Mouse (Mus musculus) MEL (cell line): ENCODE results near the gene Endod1.
A peak's percentile ranks its signal among the peaks of the same experiment; 100 is the strongest.

ENCODE experiments used
- CTCF ChIP-seq, 3 experiments: IDR thresholded peaks in 2 of 3; conservative IDR thresholded peaks in 1 of 3; 2 replicates each; pipeline ENCODE4 v1.5.1; 2011 to 2012; ENCODE audit warnings: low read length in 3 of 3, low read depth in 2 of 3, mild to moderate bottlenecking in 2 of 3, improper control_type of control experiment in 1 of 3, inconsistent platforms in 1 of 3, mixed read lengths in 1 of 3, moderate library complexity in 1 of 3; ENCODE audit not compliant: control insufficient read depth in 1 of 3, insufficient read depth in 1 of 3, poor library complexity in 1 of 3, severe bottlenecking in 1 of 3
- E2F4 ChIP-seq: IDR thresholded peaks from 2 replicates; pipeline ENCODE4 v1.6.1; 2011; ENCODE audit warnings: low read depth, low read length, improper control_type of control experiment, borderline replicate concordance
- EP300 ChIP-seq, 2 experiments: IDR thresholded peaks; 2 replicates each; pipeline ENCODE4 v1.6.1; 2011; ENCODE audit warnings: improper control_type of control experiment in 2 of 2, low read length in 2 of 2, low read depth in 1 of 2, mild to moderate bottlenecking in 1 of 2
- MEF2A ChIP-seq: IDR thresholded peaks from 2 replicates; pipeline ENCODE4 v1.6.1; 2014; ENCODE audit warnings: low read depth, mild to moderate bottlenecking, inconsistent platforms, low read length, improper control_type of control experiment; ENCODE audit not compliant: poor library complexity, insufficient replicate concordance, severe bottlenecking; ENCODE audit errors: extremely low read depth
- POLR2A ChIP-seq, 2 experiments: IDR thresholded peaks; 2 replicates each; pipeline ENCODE4 v1.6.1; 2011 to 2012; ENCODE audit warnings: low read length in 2 of 2, mild to moderate bottlenecking in 2 of 2, control low read depth in 1 of 2, improper control_type of control experiment in 1 of 2, low read depth in 1 of 2, moderate library complexity in 1 of 2; ENCODE audit not compliant: control insufficient read depth in 1 of 2, insufficient read depth in 1 of 2, poor library complexity in 1 of 2
- SMC3 ChIP-seq: IDR thresholded peaks from 2 replicates; pipeline ENCODE4 v1.6.1; 2011; ENCODE audit warnings: low read depth, low read length, improper control_type of control experiment
- TAL1 ChIP-seq: IDR thresholded peaks from 2 replicates; pipeline ENCODE4 v1.6.1; 2012; ENCODE audit warnings: mild to moderate bottlenecking, inconsistent platforms, low read length, moderate library complexity, mixed read lengths

DNA sequence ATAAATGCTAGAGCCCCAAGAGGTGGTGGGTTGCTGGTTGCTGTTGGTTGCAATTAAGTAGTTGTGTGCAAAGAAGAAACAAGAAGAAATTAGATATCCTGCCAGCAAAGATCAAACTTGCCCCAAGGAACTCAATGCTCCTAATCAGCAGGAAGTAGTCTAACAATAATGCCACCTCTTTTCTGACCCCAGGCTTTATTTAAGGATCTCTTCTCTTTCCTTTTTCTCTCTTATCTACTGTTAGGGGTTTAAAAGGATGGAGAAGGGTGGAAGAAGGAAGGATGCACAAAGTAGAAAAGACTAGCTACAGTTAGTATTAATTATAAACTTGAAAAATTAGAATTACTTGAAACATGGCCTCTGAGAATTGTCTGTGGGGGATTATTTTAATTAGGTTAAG is 8.9 kb downstream of the Endod1 start:
- TF ChIP-seq EP300 (IDR thresholded peaks at IDR 0.05; ENCODE audit: low read depth in 1 of 2, low read length in 2 of 2) (peak; percentile 72 to 77; a peak in 3 of 4 replicates), POLR2A (IDR thresholded peaks at IDR 0.05; ENCODE audit: control insufficient read depth in 1 of 2, insufficient read depth in 1 of 2, low read depth in 1 of 2, low read length in 2 of 2, poor library complexity in 1 of 2) (no peak), MEF2A (no peak), E2F4 (no peak), TAL1 (no peak), CTCF (IDR thresholded peaks at IDR 0.05 in 2 of 3, conservative IDR thresholded peaks at IDR 0.05 in 1 of 3; ENCODE audit: control insufficient read depth in 1 of 3, insufficient read depth in 1 of 3, low read depth in 2 of 3, low read length in 3 of 3, poor library complexity in 1 of 3, severe bottlenecking in 1 of 3) (no peak), SMC3 (no peak)
